Mouse (Mus musculus) liver, embryonic 11.5 days (tissue): ENCODE measurements around the gene Fcer2a. TPM values are rescaled to one million over a fixed set of nuclear protein-coding genes. Genes with fewer than 3 reads are reported as not detected.

Experiments
- ATAC-seq: fragments of 200-750 bp; cut with Nextera tagmentation; replicated peaks from 2 replicates; pipeline ENCODE4 v1.8.0; 2017; ENCODE audit warnings: moderate number of reproducible peaks, mild to moderate bottlenecking, moderate TSS enrichment, moderate library complexity; ENCODE audit not compliant: low FRiP score
- DNase-seq: peaks from one replicate; pipeline ENCODE4 v3.0.0-alpha.2; 2017; ENCODE audit warnings: low spot score
- H3K27ac ChIP-seq: fragments of 300-500 bp; sonication (generic); 2 replicates; pipeline ENCODE4 v1.5.1; 2014; ENCODE audit warnings: mild to moderate bottlenecking, low read depth, low read length, control low read depth
- H3K27me3 ChIP-seq: fragments of 300-500 bp; sonication (generic); replicated peaks from 2 replicates; pipeline ENCODE4 v1.6.1; 2014; ENCODE audit warnings: low read length, mixed read lengths; ENCODE audit not compliant: control insufficient read depth, insufficient read depth
- H3K36me3 ChIP-seq: fragments of 300-500 bp; sonication (generic); 2 replicates; pipeline ENCODE4 v1.6.1; 2014; ENCODE audit warnings: mild to moderate bottlenecking, low read length, moderate library complexity, mixed read lengths; ENCODE audit not compliant: control insufficient read depth, insufficient read depth
- H3K4me1 ChIP-seq: fragments of 300-500 bp; sonication (generic); replicated peaks from 2 replicates; pipeline ENCODE4 v1.6.1; 2014; ENCODE audit warnings: low read length, mixed read lengths; ENCODE audit not compliant: control insufficient read depth, insufficient read depth
- H3K4me2 ChIP-seq: fragments of 300-500 bp; sonication (generic); 2 replicates; pipeline ENCODE4 v1.6.1; 2014; ENCODE audit warnings: mild to moderate bottlenecking, control low read depth, moderate library complexity
- H3K4me3 ChIP-seq: fragments of 300-500 bp; sonication (generic); 2 replicates; pipeline ENCODE4 v1.5.1; 2014; ENCODE audit warnings: low read depth, low read length, control low read depth
- H3K9ac ChIP-seq: fragments of 300-500 bp; sonication (generic); 2 replicates; pipeline ENCODE4 v1.6.1; 2014; ENCODE audit warnings: low read depth, low read length, control low read depth
- H3K9me3 ChIP-seq: fragments of 300-500 bp; sonication (generic); 2 replicates; pipeline ENCODE4 v1.6.1; 2016; ENCODE audit warnings: low read length, inconsistent platforms, mixed read lengths; ENCODE audit not compliant: control insufficient read depth
- WGBS: fragments of 180-500 bp; shearing (Covaris S2); extraction: QIAGEN DNeasy Blood & Tissue Kit; methylation state at CpG from one replicate; pipeline ENCODE4 v1.1.7; 2014; 5-methylcytosine and 5-hydroxymethylcytosine counted together
- polyA plus RNA-seq: library from polyadenylated mRNA; unstranded; fragments of >200 nt; fragmentation: Nextera tagmentation; extraction: Ambion mirVana; gene quantifications from 2 replicates; pipeline ENCODE4 v1.2.1, GENCODE M21; 2014

Gene Fcer2a
- 0.10 TPM in 1 of 2 replicates, not detected in the other for polyA plus RNA-seq

DNA sequence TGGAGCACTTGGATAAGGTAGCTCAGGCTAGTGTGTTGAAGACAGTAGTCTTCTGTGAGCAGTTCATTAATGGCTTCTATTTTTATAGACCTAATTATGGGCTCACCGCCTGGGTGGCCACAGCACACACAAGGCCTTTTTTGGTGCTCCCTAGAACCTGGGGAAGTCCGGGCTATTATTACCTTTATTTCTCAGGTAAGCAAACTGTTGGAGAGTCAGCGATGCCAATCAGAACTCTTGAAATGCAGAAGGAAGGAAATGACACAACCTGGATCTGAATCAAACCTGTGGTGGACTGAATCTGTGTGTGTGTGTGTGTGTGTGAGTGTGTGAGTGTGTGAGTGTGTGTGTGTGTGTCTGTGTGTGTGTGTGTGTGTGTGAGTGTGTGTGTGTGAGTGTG lies at the start of gene Fcer2a:
Fcer2a (minus strand) TSS at position 55 of the 400 bp plus-strand sequence.
- Histone ChIP-seq H3K4me2 (no peak within 1 kb of the TSS), H3K27ac (no peak within 1 kb of the TSS), H3K9ac (no peak within 1 kb of the TSS), H3K4me3 (no peak within 1 kb of the TSS), H3K27me3 (no peaks in the 10 kb centered on the region; the same call in 1 of the 2 replicates), H3K4me1 (no peaks in the 10 kb centered on the region), H3K36me3 (no peaks in the 10 kb centered on the region), H3K9me3 (no peaks in the 10 kb centered on the region)
- DNase-seq = no peak
- WGBS = 68% methylated on average over 3 of the region's 3 CpGs
- no peak for ATAC-seq

GRCm38 (mm10) chr8:3736947-3737346 lies 43.0 kb upstream of the Fcer2a start:
- Histone ChIP-seq H3K9ac (no peak overlapping the region), H3K27me3 (no peaks in the 10 kb centered on the region), H3K4me2 (no peak overlapping the region), H3K4me3 (no peak overlapping the region), H3K27ac (no peak overlapping the region), H3K36me3 (no peaks in the 10 kb centered on the region), H3K9me3 (no peaks in the 10 kb centered on the region), H3K4me1 (no peaks in the 10 kb centered on the region)
- DNase-seq (no peak), ATAC-seq (no peak)
- 69% methylated on average over 2 of the region's 2 CpGs for WGBS

DNA sequence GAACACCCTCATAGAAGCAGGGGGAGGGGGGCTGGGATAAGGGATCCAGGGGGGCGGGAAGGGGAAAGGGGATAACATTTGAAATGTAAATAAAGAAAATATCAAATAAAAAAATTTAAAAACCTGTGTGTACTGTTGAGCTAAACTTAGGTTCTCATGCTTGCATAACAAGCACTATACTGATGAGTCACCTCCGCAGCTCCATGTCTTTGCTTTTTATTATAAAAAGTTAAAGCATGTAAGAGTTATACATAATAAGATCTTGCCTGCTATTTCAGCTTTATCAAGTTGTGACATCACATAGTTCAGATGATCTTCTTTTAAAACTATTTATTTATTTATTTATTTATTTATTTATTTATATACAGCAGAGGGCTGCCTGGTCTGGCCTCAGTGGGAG lies 41.6 kb upstream of the Fcer2a start:
- Histone ChIP-seq H3K9me3 (no peaks in the 10 kb centered on the region), H3K4me2 (no peak overlapping the region), H3K9ac (no peak overlapping the region), H3K36me3 (no peaks in the 10 kb centered on the region), H3K27me3 (no peaks in the 10 kb centered on the region), H3K4me1 (no peaks in the 10 kb centered on the region), H3K27ac (no peak overlapping the region), H3K4me3 (no peak overlapping the region)
- no peak for DNase-seq
- ATAC-seq = no peak
- 90% methylated on average over 2 of the region's 2 CpGs for WGBS

GRCm38 (mm10) chr8:3734084-3734483 lies 40.1 kb upstream of the Fcer2a start:
- H3K27ac ChIP-seq = no peak overlapping the region
- no peaks in the 10 kb centered on the region for H3K9me3 ChIP-seq
- H3K36me3 ChIP-seq = no peaks in the 10 kb centered on the region
- no peak overlapping the region for H3K9ac ChIP-seq
- H3K4me2 ChIP-seq = no peak overlapping the region
- H3K4me3 ChIP-seq = no peak overlapping the region
- no peaks in the 10 kb centered on the region for H3K27me3 ChIP-seq
- peak; percentile 89 for ATAC-seq
- 32% methylated on average over 1 of the region's 1 CpGs for WGBS
- no peaks in the 10 kb centered on the region for H3K4me1 ChIP-seq
- peak; percentile 21 for DNase-seq

DNA sequence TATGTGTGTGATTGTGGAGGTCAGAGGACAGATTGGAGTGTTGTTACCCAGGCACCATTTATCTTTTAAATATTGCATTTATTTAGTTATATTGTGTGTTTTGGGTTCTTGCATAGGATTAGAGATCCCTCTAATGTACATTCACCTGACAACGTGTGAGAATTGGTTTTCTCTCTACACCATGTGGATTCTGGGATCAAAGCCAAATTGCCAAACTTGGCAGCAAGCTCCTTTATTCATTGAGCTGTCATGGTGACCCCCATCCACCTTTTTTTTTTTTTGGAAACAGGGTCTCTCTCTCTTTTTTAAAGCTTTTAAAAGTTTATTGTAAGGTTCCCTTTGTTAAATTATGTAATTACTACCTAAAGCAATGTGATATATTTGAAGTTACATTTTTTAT lies 27.1 kb upstream of the Fcer2a start:
- WGBS = 52% methylated on average over 1 of the region's 1 CpGs
- Histone ChIP-seq H3K27me3 (no peaks in the 10 kb centered on the region), H3K27ac (no peak overlapping the region), H3K4me3 (no peak overlapping the region), H3K9me3 (no peaks in the 10 kb centered on the region), H3K9ac (no peak overlapping the region), H3K36me3 (no peaks in the 10 kb centered on the region), H3K4me1 (no peaks in the 10 kb centered on the region), H3K4me2 (no peak overlapping the region)
- DNase-seq (no peak), ATAC-seq (no peak)

DNA sequence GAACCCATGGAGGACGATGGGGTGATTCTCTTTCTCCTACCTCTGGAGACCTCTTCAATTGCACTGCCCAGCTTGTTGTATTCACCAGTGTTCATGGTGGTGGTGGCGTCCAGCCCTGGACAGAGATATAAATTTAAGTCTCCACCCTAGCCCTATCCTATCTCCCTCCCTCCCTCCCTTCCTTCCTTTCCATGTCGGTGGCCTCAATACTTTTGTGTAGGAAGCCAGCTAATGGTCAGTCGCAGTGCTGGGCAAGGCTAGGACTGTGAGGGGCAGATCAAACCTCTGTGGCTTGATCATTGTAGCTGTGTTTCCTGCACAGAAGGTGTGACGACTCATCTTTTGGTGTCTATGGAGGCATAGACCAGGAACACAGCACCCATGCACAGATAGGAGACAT lies 26.6 kb upstream of the Fcer2a start, which contains the start of gene Clec4g:
Clec4g (minus strand) TSS at position 101 of the 400 bp plus-strand sequence.
- no peak within 1 kb of the TSS for H3K27ac ChIP-seq
- 52% methylated on average over 5 of the region's 5 CpGs for WGBS
- no peaks in the 10 kb centered on the region for H3K4me1 ChIP-seq
- no peak within 1 kb of the TSS for H3K4me2 ChIP-seq
- ATAC-seq (no peak), DNase-seq (no peak)
- H3K36me3 ChIP-seq = no peaks in the 10 kb centered on the region
- no peaks in the 10 kb centered on the region for H3K27me3 ChIP-seq
- no peak within 1 kb of the TSS for H3K4me3 ChIP-seq
- H3K9me3 ChIP-seq = no peaks in the 10 kb centered on the region
- H3K9ac ChIP-seq = no peak within 1 kb of the TSS

DNA sequence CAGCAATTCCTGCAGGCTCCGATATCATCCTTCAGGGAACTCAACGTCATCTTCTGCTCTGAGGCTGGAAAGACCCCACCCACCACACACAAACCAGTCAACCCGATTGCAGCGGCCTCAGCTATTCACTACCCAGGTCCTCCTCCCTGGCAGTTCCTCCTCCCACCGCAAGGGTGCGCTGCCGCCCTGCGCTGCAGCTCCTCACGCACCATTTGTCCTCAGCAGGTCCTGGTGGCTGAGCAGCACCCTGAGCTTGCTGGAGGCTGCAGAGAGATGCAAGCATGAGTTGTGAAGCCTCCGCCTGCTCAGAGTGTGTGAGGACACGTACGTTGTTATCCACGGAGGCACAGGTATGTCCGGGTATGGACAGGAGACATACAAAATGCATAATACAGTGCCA lies 24.6 kb upstream of the Fcer2a start:
- no peaks in the 10 kb centered on the region for H3K9me3 ChIP-seq
- H3K4me3 ChIP-seq = no peak overlapping the region
- no peak overlapping the region for H3K4me2 ChIP-seq
- no peak overlapping the region for H3K27ac ChIP-seq
- 12% methylated on average over 14 of the region's 14 CpGs for whole genome bisulfite sequencing
- H3K36me3 ChIP-seq = no peaks in the 10 kb centered on the region
- no peak overlapping the region for H3K9ac ChIP-seq
- peak; percentile 79 for ATAC-seq
- no peaks in the 10 kb centered on the region for H3K4me1 ChIP-seq
- peak; percentile 73 for DNase-seq
- no peaks in the 10 kb centered on the region for H3K27me3 ChIP-seq

GRCm38 (mm10) chr8:3717321-3717954 lies 23.5 kb upstream of the Fcer2a start:
- 73% methylated on average over 12 of the region's 12 CpGs for WGBS

GRCm38 (mm10) chr8:3711646-3712045 lies 17.7 kb upstream of the Fcer2a start:
- Histone ChIP-seq H3K27ac (no peak overlapping the region), H3K4me1 (peaks cover 5% of the 10 kb centered on the region; the same call in 1 of the 2 replicates), H3K9ac (no peak overlapping the region), H3K27me3 (no peaks in the 10 kb centered on the region), H3K9me3 (no peaks in the 10 kb centered on the region), H3K36me3 (no peaks in the 10 kb centered on the region), H3K4me3 (no peak overlapping the region), H3K4me2 (no peak overlapping the region)
- 26% methylated on average over 2 of the region's 2 CpGs for WGBS
- DNase-seq (no peak), ATAC-seq (no peak; the same call in 1 of the 2 replicates)

More at GRCm38 (mm10) chr8:3717321-3717954, 23.5 kb upstream of the Fcer2a start:
- H3K9ac ChIP-seq = no peak overlapping the region
- no peak overlapping the region for H3K4me2 ChIP-seq
- H3K27ac ChIP-seq = no peak overlapping the region
- no peak overlapping the region for H3K4me3 ChIP-seq
- no peaks in the 10 kb centered on the region for H3K9me3 ChIP-seq
- H3K27me3 ChIP-seq = no peaks in the 10 kb centered on the region
- ATAC-seq (no peak), DNase-seq (no peak)
- H3K36me3 ChIP-seq = no peaks in the 10 kb centered on the region
- no peaks in the 10 kb centered on the region for H3K4me1 ChIP-seq
